Mouse (Mus musculus) kidney, postnatal 36 days (tissue): Measurements from ENCODE around the gene Ccdc86.

ENCODE experiments used
- DNase-seq, 2 experiments: peaks; one replicate each; pipeline ENCODE4 v3.0.0; 2021 to 2022; ENCODE audit warnings: mixed read lengths in 2 of 2

The Ccdc86 gene

GRCm38 (mm10) chr19:10949112-10949511 lies at the start of gene Ccdc86:
TSS of gene Ccdc86 (minus strand) at chr19:10949266.
- DNase-seq: peak; percentile 98 to 99

- DNase-seq: no peak
These were observed 44.1 kb upstream of the Ccdc86 start, which contains the start of gene Ms4a15 for GRCm38 (mm10) chr19:10993150-10993549. TSS of gene Ms4a15 (minus strand) at chr19:10993250.

DNA sequence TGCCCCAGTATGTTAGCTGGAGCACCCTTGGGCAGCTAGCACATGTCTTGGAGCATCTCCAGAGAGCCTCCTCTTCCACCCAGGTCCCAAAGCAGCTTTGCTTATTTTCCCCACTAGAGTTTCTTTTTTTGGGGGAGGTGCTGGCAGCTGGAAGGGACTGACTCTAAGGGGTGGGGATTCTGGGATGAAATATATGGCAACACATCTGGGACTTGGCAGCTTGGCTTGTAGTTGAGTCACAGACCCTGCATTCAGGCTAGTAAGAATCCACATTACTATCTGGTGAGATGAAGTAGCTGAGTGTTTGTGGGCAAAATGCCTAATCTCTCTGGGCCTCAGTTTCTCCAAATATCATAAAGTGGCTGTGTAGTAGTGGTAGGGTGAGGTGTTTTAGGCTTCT lies 42.8 kb upstream of the Ccdc86 start:
- no peak for DNase-seq

GRCm38 (mm10) chr19:10990751-10991150 lies 41.7 kb upstream of the Ccdc86 start:
- DNase-seq: no peak

DNA sequence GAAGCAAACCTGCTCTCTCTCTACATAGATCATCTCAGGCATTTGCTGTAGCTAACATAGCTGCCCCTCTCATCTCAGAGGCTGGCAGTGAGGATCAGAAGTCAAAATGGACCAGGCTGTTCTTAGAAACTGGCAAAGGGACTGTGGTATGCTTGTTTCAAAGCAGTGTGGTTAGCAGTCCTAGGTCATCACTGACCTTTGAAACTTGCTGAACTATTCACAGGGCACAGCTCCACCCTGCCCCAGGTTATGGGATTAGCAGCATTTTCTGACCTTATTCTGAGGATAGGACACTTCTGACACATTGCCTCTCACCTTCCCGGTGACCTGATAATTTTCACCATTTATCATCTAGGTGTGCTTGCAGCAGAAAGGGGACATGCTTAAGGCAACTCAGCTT lies 39.5 kb upstream of the Ccdc86 start:
- peak in 1 of 2 experiments; percentile 18 for DNase-seq

DNA sequence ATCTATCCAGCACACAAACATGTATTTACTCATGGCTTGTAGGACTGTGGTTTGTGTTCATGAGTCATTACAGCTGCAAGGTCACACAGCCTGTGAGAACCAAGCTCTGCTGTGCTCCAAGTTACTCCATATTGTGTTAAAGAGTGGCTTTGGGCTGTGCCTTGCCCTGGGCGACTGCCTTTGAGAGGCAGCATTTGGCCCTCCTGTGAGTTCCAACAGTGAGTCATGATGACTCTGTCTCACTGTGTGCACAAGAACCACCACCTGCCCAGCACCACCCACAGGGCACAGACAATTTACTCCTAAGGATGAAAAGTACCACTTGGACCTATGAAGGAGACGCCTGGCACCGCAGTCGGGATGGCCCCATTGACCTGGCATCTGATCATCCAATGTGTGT lies 36.8 kb upstream of the Ccdc86 start:
- no peak for DNase-seq

- no peak for DNase-seq
These were observed 35.5 kb upstream of the Ccdc86 start for GRCm38 (mm10) chr19:10984551-10984950.

DNA sequence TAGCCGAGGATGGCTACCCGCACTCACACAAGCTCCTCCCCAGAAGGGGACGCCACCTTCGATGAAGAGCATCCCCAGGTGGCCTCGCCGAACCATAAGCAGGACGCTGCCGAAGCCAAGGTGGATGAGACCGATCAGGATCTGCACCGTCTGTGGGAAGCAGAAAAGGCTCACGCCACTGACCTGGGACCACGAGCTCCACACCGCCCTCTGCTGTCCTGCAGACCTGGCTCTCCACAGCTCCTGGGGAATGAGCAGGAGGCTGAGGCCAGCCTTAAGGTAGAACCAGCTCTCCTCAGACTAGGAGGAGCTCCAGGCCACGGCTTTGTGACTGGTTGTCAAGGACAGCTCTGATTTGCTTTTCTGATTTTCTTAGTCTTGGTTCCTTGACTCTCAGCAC lies 34.1 kb upstream of the Ccdc86 start:
- peak; percentile 31 to 82 for DNase-seq

DNA sequence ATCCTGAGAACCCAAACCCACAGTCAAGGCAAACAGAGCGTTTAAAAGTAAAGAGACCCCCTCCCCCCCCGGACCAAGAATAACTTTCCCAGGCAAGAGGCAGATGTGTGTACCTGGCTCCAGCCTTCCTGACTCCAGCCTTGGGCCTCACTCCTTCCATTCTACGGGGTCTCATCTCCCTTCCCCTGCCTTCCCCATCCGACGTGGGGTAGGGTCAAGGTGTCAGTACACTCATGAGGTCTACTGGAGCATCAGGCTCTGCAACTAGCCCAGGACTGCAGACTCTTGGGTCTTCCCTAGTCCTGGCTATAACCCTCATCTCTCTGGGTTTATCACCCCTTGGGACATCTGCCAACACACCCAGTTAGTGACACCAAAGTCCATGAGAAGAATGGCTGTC lies 31.1 kb upstream of the Ccdc86 start:
- DNase-seq: no peak

GRCm38 (mm10) chr19:10979184-10980168 lies 30.4 kb upstream of the Ccdc86 start:
- peak; percentile 73 to 90 for DNase-seq

DNA sequence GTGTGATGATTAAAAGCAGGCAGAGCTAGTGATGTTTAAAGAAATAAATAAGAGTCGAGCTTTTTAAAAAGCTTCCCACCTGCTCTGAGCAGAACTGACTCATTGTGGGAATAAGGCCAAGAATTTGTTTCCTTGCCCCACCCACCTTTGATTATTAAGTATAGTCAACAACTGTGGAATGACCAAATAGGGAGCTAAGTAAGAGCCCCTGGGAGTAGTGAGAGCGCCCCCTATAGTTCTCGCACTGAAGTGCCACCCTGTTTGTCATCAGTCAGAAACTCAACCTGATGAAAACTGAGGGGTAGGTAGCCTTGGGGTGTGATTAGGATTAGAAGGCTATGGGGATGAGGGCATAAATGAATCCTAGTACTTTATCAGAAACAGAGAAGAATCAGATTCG lies 27.3 kb upstream of the Ccdc86 start:
- peak in 1 of 2 experiments; percentile 33 for DNase-seq

DNA sequence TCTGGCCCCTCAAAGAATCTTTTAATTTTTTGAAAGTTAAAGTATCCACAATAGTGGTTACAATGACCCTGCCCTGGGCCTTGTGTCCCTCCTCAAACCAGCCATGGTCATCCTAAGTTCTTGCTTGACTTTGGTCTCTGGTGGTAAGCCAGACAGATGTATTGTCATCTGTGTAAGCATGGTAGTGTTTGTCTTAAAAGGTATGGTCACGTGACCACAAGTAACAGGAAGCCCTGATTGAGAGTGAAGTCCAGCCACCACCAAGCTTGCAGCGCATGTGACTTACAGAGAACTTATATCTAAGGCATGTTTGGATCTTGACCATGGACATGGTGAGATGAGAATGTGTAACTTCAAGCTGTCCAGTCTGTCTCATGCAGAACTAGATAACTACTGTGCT lies 26.1 kb upstream of the Ccdc86 start:
- DNase-seq: no peak

GRCm38 (mm10) chr19:10974238-10974865 lies 25.3 kb upstream of the Ccdc86 start, which contains the start of gene Ms4a10:
TSS of gene Ms4a10 (minus strand) at chr19:10974670.
- DNase-seq: no peak

DNA sequence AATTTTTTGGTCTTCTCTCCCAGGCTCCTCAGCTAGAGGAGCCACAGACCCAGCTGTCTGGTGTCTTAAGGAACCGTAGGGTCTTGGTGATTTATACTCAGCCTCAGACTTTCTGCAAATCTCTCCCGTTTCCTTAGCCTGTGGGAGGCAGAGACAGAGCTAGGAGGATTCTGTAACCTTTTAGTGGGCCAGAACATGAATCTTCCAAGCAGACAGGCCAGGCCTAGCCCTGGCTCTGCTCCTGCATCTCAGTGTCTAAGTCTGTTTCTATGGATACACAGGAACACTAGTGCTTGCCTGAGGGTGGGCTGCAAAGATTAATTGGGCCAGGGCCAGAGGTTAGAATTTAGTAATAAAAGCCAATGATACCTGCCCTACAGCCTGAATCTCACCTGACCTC lies 24.1 kb upstream of the Ccdc86 start:
- DNase-seq: no peak

GRCm38 (mm10) chr19:10972660-10973059 lies 23.6 kb upstream of the Ccdc86 start:
- no peak for DNase-seq

DNA sequence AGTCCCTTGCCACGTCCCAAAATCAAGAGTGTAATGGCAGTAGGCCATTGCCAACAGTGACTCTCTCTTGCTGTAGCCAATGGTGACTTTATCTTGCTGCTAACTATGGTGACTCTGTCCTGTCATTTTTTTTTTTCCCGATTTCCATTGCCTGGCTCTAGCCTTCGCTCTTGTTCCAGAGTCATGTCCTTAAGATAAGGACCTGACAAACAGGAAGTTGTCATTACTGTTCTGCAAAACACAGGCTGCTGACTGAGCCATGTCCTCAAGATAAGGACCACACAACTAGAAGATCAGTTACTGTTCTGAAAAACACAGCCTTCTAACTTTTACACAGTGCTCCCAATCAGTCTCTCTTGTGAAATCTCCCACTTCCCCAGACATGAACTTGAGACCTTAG lies 21.4 kb upstream of the Ccdc86 start:
- DNase-seq: no peak

DNA sequence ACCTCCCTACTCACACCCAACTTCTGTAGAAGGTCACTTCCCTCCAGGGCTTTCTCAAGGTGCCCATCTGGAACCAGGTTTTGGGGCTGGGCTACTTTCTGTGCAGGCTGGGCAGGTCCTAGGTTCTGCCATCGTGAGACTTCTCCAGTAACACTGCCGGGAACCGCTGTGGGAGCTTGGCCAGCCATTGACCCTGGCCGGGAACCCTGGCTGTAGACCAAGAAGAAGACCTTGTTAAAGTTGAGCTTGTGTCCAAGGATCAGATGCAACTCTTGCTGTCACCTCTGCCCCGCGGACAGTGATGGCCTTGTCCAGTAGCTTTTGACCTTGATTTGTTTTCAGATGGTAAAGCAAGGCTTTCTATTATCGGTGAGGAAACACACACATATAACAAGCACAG lies 19.5 kb upstream of the Ccdc86 start:
- DNase-seq: peak in 1 of 2 experiments; percentile 33

DNA sequence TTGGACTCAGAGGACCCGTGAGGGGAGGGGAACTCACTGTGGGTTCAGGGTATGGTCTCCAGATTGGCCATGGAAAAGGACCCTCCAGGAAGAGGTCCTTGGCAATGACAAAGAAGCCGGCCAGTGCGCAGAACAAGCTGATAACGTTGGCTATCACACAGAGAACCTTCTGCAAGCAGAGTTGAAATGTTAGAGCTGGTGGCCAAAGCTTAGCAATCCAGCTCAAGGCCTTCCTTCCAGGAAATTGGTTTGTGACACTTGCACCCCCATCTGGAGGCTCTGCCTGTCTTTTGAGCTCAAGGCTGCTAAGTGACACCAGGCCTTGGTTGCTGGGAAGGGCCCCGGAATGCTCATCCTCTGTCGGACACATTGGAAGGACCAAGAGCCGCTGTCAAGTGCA lies 16.7 kb upstream of the Ccdc86 start:
- no peak for DNase-seq

DNA sequence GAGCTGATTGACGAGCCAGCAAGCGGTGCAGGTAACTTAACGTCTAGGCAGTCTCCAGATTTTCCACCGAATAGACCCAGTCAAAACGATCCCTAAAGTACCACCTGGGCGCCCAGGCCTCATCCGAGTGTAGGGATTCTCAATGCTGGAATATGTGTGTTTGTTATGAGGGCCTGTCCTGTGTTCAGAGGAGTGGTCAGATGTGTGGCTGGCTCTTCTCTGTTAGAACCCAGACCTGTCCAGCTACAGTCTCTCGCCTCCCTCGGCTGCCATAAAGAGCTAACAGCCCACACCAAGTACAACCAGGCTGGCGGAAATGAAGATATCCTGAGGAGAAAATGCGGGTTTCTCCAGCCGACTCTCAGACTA lies 10.9 kb upstream of the Ccdc86 start:
- DNase-seq: no peak

DNA sequence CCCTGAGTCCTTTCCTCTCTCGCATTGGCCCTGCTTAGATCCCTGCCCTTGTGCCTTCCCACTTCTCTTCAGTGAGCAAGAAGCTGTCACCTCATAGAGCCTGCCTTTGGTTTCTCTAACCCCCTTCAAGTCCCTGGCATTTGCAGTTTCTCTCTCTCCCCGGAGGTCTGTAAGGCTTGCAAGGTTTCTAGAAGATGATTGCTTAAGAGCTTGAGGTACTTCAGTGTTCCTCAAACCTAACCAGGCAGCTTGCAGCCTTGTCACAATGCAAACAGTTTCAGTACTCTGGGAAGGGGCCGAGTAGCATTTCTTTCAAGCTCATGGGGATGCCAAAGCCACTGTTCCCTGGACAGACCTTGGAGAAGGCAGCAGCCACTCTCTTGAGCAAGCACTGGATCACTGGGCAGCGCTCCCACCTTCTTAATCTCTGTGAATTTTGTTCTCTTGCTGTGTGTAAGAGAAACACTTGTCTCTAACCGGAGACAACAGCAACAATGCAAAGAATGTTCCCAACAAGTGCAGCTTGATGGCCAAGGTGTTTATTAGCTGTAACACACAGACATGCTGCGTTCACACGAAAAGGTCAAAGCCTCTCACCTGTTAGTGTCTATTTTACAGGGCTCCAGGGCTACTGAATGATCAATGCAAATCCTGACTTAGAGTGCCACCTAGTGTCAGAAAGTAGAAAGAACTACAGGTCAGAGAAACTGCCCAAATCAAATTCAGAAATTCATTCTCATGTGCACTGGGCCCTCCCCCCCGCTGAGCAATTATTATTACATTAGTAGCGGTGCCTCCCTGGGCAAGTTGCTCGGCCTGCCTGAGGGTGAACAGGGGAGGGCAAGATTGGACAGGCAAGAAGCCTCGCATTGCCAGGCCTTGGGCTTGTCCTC lies 10.3 kb upstream of the Ccdc86 start:
- peak; percentile 55 to 73 for DNase-seq

GRCm38 (mm10) chr19:10952021-10952939 lies 3.2 kb upstream of the Ccdc86 start:
- peak; percentile 22 to 43 for DNase-seq

DNA sequence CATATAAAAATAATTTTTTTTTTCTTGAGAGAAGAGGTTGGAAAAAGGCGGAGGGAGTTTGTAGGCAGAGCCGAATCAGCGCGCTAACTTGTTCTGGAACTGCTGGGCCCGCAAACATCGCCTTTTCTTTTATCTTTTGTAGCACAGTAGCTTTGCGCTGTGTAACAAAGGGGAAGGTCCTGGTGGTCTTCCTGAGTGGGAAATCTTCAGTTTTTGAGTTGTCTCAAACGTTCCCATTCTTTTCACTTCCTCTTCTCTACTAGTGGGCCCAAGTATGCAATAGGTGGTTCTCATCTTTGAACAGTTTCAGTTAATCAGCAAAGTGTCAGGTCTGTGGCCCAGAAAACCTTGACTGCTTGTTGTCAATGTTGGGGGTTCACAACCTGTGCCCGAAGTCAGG lies 492 bp upstream of the Ccdc86 start:
- DNase-seq: no peak
